Mouse (Mus musculus): ENCODE results near the gene Rac1. TPM values are rescaled to one million over a fixed set of nuclear protein-coding genes. Genes with fewer than 3 reads are reported as not detected.
"Not testable (repeated sequence)": the region's sequence is repeated elsewhere in the genome, so short reads cannot be mapped to it uniquely, and the experiment has no call there.

Rac1 gene
- polyA plus RNA-seq, 1 experiment = 498 TPM

- DNase-seq (ENCODE audit: low read depth) = peak; percentile 18
- TF ChIP-seq POLR2A (IDR thresholded peaks at IDR 0.05; ENCODE audit: borderline replicate concordance, extremely low read depth, insufficient read depth, insufficient read length, poor library complexity, severe bottlenecking) (no peak), CTCF (IDR thresholded peaks at IDR 0.05; ENCODE audit: borderline replicate concordance, extremely low read depth, insufficient read depth, insufficient read length) (peak; percentile 48; the same call in 1 of the 2 replicates)
Observed at GRCm38 (mm10) chr5:143504453-143504852, 23.4 kb downstream of the Rac1 start.

GRCm38 (mm10) chr5:143503740-143504139 is 24.1 kb downstream of the Rac1 start:
- DNase-seq (ENCODE audit: low read depth) = no peak
- TF ChIP-seq CTCF (IDR thresholded peaks at IDR 0.05; ENCODE audit: borderline replicate concordance, extremely low read depth, insufficient read depth, insufficient read length) (no peak), POLR2A (IDR thresholded peaks at IDR 0.05; ENCODE audit: borderline replicate concordance, extremely low read depth, insufficient read depth, insufficient read length, poor library complexity, severe bottlenecking) (no peak)

GRCm38 (mm10) chr5:143502899-143503557 is 24.8 kb downstream of the Rac1 start:
- no peak for DNase-seq (ENCODE audit: low read depth)
- TF ChIP-seq CTCF (IDR thresholded peaks at IDR 0.05; ENCODE audit: borderline replicate concordance, extremely low read depth, insufficient read depth, insufficient read length) (no peak), POLR2A (IDR thresholded peaks at IDR 0.05; ENCODE audit: borderline replicate concordance, extremely low read depth, insufficient read depth, insufficient read length, poor library complexity, severe bottlenecking) (no peak)

GRCm38 (mm10) chr5:143501649-143502048 is 26.2 kb downstream of the Rac1 start:
- no peak for DNase-seq (ENCODE audit: low read depth)
- TF ChIP-seq CTCF (IDR thresholded peaks at IDR 0.05; ENCODE audit: borderline replicate concordance, extremely low read depth, insufficient read depth, insufficient read length) (no peak), POLR2A (IDR thresholded peaks at IDR 0.05; ENCODE audit: borderline replicate concordance, extremely low read depth, insufficient read depth, insufficient read length, poor library complexity, severe bottlenecking) (no peak)

GRCm38 (mm10) chr5:143501140-143501539 is 26.7 kb downstream of the Rac1 start:
- no peak for DNase-seq (ENCODE audit: low read depth)
- TF ChIP-seq POLR2A (IDR thresholded peaks at IDR 0.05; ENCODE audit: borderline replicate concordance, extremely low read depth, insufficient read depth, insufficient read length, poor library complexity, severe bottlenecking) (no peak), CTCF (IDR thresholded peaks at IDR 0.05; ENCODE audit: borderline replicate concordance, extremely low read depth, insufficient read depth, insufficient read length) (no peak)

GRCm38 (mm10) chr5:143500711-143501110 is 27.1 kb downstream of the Rac1 start:
- not testable (repeated sequence) for DNase-seq (ENCODE audit: low read depth)

GRCm38 (mm10) chr5:143499686-143500085 is 28.1 kb downstream of the Rac1 start:
- TF ChIP-seq POLR2A (IDR thresholded peaks at IDR 0.05; ENCODE audit: borderline replicate concordance, extremely low read depth, insufficient read depth, insufficient read length, poor library complexity, severe bottlenecking) (no peak), CTCF (IDR thresholded peaks at IDR 0.05; ENCODE audit: borderline replicate concordance, extremely low read depth, insufficient read depth, insufficient read length) (no peak)
- DNase-seq (ENCODE audit: low read depth) = no peak

GRCm38 (mm10) chr5:143499197-143499596 is 28.6 kb downstream of the Rac1 start:
- TF ChIP-seq CTCF (IDR thresholded peaks at IDR 0.05; ENCODE audit: borderline replicate concordance, extremely low read depth, insufficient read depth, insufficient read length) (no peak), POLR2A (IDR thresholded peaks at IDR 0.05; ENCODE audit: borderline replicate concordance, extremely low read depth, insufficient read depth, insufficient read length, poor library complexity, severe bottlenecking) (no peak)
- no peak for DNase-seq (ENCODE audit: low read depth)

- no peak for DNase-seq (ENCODE audit: low read depth)
- TF ChIP-seq CTCF (IDR thresholded peaks at IDR 0.05; ENCODE audit: borderline replicate concordance, extremely low read depth, insufficient read depth, insufficient read length) (peak; percentile 20; the same call in 1 of the 2 replicates), POLR2A (IDR thresholded peaks at IDR 0.05; ENCODE audit: borderline replicate concordance, extremely low read depth, insufficient read depth, insufficient read length, poor library complexity, severe bottlenecking) (no peak)
Observed at GRCm38 (mm10) chr5:143497451-143497850, 30.4 kb downstream of the Rac1 start.

- TF ChIP-seq POLR2A (IDR thresholded peaks at IDR 0.05; ENCODE audit: borderline replicate concordance, extremely low read depth, insufficient read depth, insufficient read length, poor library complexity, severe bottlenecking) (no peak), CTCF (IDR thresholded peaks at IDR 0.05; ENCODE audit: borderline replicate concordance, extremely low read depth, insufficient read depth, insufficient read length) (no peak)
- no peak for DNase-seq (ENCODE audit: low read depth)
Observed at GRCm38 (mm10) chr5:143495708-143496107, 32.1 kb downstream of the Rac1 start.

GRCm38 (mm10) chr5:143493163-143493562 is 34.7 kb downstream of the Rac1 start:
- TF ChIP-seq CTCF (IDR thresholded peaks at IDR 0.05; ENCODE audit: borderline replicate concordance, extremely low read depth, insufficient read depth, insufficient read length) (no peak), POLR2A (IDR thresholded peaks at IDR 0.05; ENCODE audit: borderline replicate concordance, extremely low read depth, insufficient read depth, insufficient read length, poor library complexity, severe bottlenecking) (no peak)
- no peak for DNase-seq (ENCODE audit: low read depth)

- DNase-seq (ENCODE audit: low read depth) = no peak
- TF ChIP-seq CTCF (IDR thresholded peaks at IDR 0.05; ENCODE audit: borderline replicate concordance, extremely low read depth, insufficient read depth, insufficient read length) (no peak), POLR2A (IDR thresholded peaks at IDR 0.05; ENCODE audit: borderline replicate concordance, extremely low read depth, insufficient read depth, insufficient read length, poor library complexity, severe bottlenecking) (no peak)
Observed at GRCm38 (mm10) chr5:143491736-143492135, 36.1 kb downstream of the Rac1 start.

All from brain, embryonic 14.5 days (tissue).